Mouse (Mus musculus) olfactory bulb, adult 2 months (tissue): ENCODE measurements around the gene Ryr2.

ENCODE experiments used
- CTCF ChIP-seq: fragments of 200-500 bp; IDR thresholded peaks from 2 replicates; pipeline ENCODE4 v1.5.1; 2012; ENCODE audit warnings: low read depth, mild to moderate bottlenecking, low read length, moderate library complexity; ENCODE audit not compliant: insufficient read depth
- POLR2A ChIP-seq: fragments of 200-500 bp; IDR thresholded peaks from 2 replicates; pipeline ENCODE4 v1.6.1; 2012; ENCODE audit warnings: mild to moderate bottlenecking, low read depth, low read length, moderate library complexity; ENCODE audit not compliant: insufficient read depth

GRCm38 (mm10) chr13:11545841-11546240 lies 560.9 kb downstream of the Ryr2 start:
- TF ChIP-seq POLR2A (no peak), CTCF (no peak)
